Comparison of ENCODE assay signal across 9 mouse cellular contexts in genomic region chr4:147938148-147939096, GRCm38 (mm10). TPM values are rescaled to one million over a fixed set of nuclear protein-coding genes. Genes with fewer than 3 reads are reported as not detected.
DNase-seq lines count a peak whose midpoint lies in the region; ATAC-seq and TF ChIP-seq lines count a peak whose summit lies in the region.
"Had no signal": no experiment of that assay in that cellular context is flagged by ENCODE, and none has a peak within 500 bp of the region (broad histone marks: within the 10 kb centered on the region; RNA-seq: fewer than 3 reads in every experiment).

No protein-coding gene starts in this region.

- H3K36me3 ChIP-seq in stomach, embryonic 14.5 days (ENCODE audit: control insufficient read depth, insufficient read depth, low read length) = no peaks in the 10 kb centered on the region
- H3K36me3 ChIP-seq in hindbrain, postnatal 0 days (ENCODE audit: insufficient read depth, low read length) = no peaks in the 10 kb centered on the region

- no peaks in the 10 kb centered on the region for H3K27me3 ChIP-seq in stomach, embryonic 14.5 days (ENCODE audit: control insufficient read depth, insufficient read depth, low read length)
- H3K27me3 ChIP-seq in hindbrain, postnatal 0 days (ENCODE audit: insufficient read depth, low read length) = no peaks in the 10 kb centered on the region

- peak overlapping the region; percentile 23; the same call in 1 of the 2 replicates for H3K27ac ChIP-seq in stomach, embryonic 14.5 days (ENCODE audit: low read length)
- H3K27ac ChIP-seq in hindbrain, postnatal 0 days = no peak overlapping the region; the same call in 1 of the 2 replicates

- no peak overlapping the region for H3K9ac ChIP-seq in stomach, embryonic 14.5 days (replicated peaks; ENCODE audit: low read depth, low read length)
- H3K9ac ChIP-seq in hindbrain, postnatal 0 days (replicated peaks; ENCODE audit: low read length) = no peak overlapping the region

- no peak for TF ChIP-seq POLR2A in lung, adult 2 months (IDR thresholded peaks at IDR 0.05; ENCODE audit: borderline replicate concordance, extremely low read depth, low read depth, low read length)

- DNase-seq in lung, adult 18-20 months = peak; percentile 23 to 44
- DNase-seq in lung, adult 2 months = no peak
- peak; percentile 71 for DNase-seq in gastrocnemius, postnatal 14 days
- peak; percentile 80 for DNase-seq in kidney, postnatal 10 days
- DNase-seq in left cerebral cortex, adult 18-20 months (ENCODE audit: low spot score in 2 of 2) = no peak
- no peak for DNase-seq in hindbrain, postnatal 0 days (ENCODE audit: low spot score)
- no peak for DNase-seq in MN1 (ENCODE audit: low spot score)

- no peak for TF ChIP-seq CTCF in lung, adult 2 months (IDR thresholded peaks at IDR 0.05; ENCODE audit: insufficient read depth, low read length)
- no peak for TF ChIP-seq CTCF in hindbrain, postnatal 0 days (IDR thresholded peaks at IDR 0.05; ENCODE audit: low read depth)

- no peaks in the 10 kb centered on the region for H3K9me3 ChIP-seq in stomach, embryonic 14.5 days (ENCODE audit: control insufficient read depth, low read depth, low read length)
- no peaks in the 10 kb centered on the region for H3K9me3 ChIP-seq in hindbrain, postnatal 0 days (ENCODE audit: low read length)

- no peak overlapping the region for H3K4me2 ChIP-seq in stomach, embryonic 14.5 days (replicated peaks; ENCODE audit: low read depth, low read length)
- no peak overlapping the region for H3K4me2 ChIP-seq in hindbrain, postnatal 0 days (ENCODE audit: low read depth, low read length)

- WGBS in lung, adult 2 months = 23% methylated on average over 14 of the region's 14 CpGs
- 52% methylated on average over 14 of the region's 14 CpGs for WGBS in stomach, embryonic 14.5 days
- WGBS in hindbrain, postnatal 0 days = 66% methylated on average over 14 of the region's 14 CpGs

- intact Hi-C loops in gastrocnemius, postnatal 14 days (cut with DNase I; ENCODE audit: low total_unique reads) = no loop called here

- ATAC-seq in stomach, embryonic 14.5 days (ENCODE audit: insufficient number of reproducible peaks, insufficient read depth, low FRiP score, low read depth) = no peak
- no peak for ATAC-seq in hindbrain, postnatal 0 days

- peaks cover 24% of the 10 kb centered on the region for H3K4me1 ChIP-seq in lung, adult 2 months (ENCODE audit: control insufficient read depth, insufficient read depth, low read length)
- peaks cover 26% of the 10 kb centered on the region for H3K4me1 ChIP-seq in stomach, embryonic 14.5 days (ENCODE audit: control insufficient read depth, insufficient read depth, low read length)
- peaks cover 16% of the 10 kb centered on the region for H3K4me1 ChIP-seq in hindbrain, postnatal 0 days (ENCODE audit: insufficient read depth, low read length)

- H3K4me3 ChIP-seq in lung, adult 2 months (replicated peaks; ENCODE audit: extremely low read depth, low read depth, low read length) = no peak overlapping the region
- H3K4me3 ChIP-seq in stomach, embryonic 14.5 days (ENCODE audit: low read depth, low read length) = no peak overlapping the region
- H3K4me3 ChIP-seq in hindbrain, postnatal 0 days (ENCODE audit: low read length) = no peak overlapping the region

RNA-seq across cellular contexts. Expression of gene Plod1, which starts 1.9 kb away (rescaled TPM):
- 45.0 and 62.2 TPM in 2 replicates for polyA plus RNA-seq in lung, adult 2 months (2012; rRNA removed)
- total RNA-seq in gastrocnemius, postnatal 14 days (2021) = 10 to 100 TPM; 43.4 to 48.8 TPM
- 53.0 and 56.0 TPM in 2 replicates for polyA plus RNA-seq in stomach, embryonic 14.5 days (2014; fragmentation: Nextera tagmentation; extraction: Ambion mirVana)
- 10 to 100 TPM; 12.1 to 12.6 TPM for total RNA-seq in left cerebral cortex, adult 18-20 months (2021)
- total RNA-seq in hindbrain, postnatal 0 days (2014; rRNA removed) = 30.0 and 46.2 TPM in 2 replicates
- polyA plus RNA-seq in hindbrain, postnatal 0 days (2015; fragmentation: Nextera tagmentation; extraction: Ambion mirVana) = 22.6 and 22.8 TPM in 2 replicates

RNA-seq across cellular contexts. Expression of gene 2510039O18Rik, which starts 2.3 kb away (rescaled TPM):
- polyA plus RNA-seq in lung, adult 2 months (2012; rRNA removed) = 84.1 and 97.5 TPM in 2 replicates
- 10 to 100 TPM; 22.1 to 23.8 TPM for total RNA-seq in gastrocnemius, postnatal 14 days (2021)
- 17.6 and 20.0 TPM in 2 replicates for polyA plus RNA-seq in stomach, embryonic 14.5 days (2014; fragmentation: Nextera tagmentation; extraction: Ambion mirVana)
- total RNA-seq in left cerebral cortex, adult 18-20 months (2021) = 10 to 100 TPM; 29.6 to 32.6 TPM
- 62.9 and 70.9 TPM in 2 replicates for total RNA-seq in hindbrain, postnatal 0 days (2014; rRNA removed)
- polyA plus RNA-seq in hindbrain, postnatal 0 days (2015; fragmentation: Nextera tagmentation; extraction: Ambion mirVana) = 10.3 and 11.0 TPM in 2 replicates

RNA-seq across cellular contexts. Expression of gene Mfn2, which starts 33.9 kb away (rescaled TPM):
- 36.5 and 52.2 TPM in 2 replicates for polyA plus RNA-seq in lung, adult 2 months (2012; rRNA removed)
- 100 to 1,000 TPM; 292 to 356 TPM for total RNA-seq in gastrocnemius, postnatal 14 days (2021)
- 26.5 and 29.8 TPM in 2 replicates for polyA plus RNA-seq in stomach, embryonic 14.5 days (2014; fragmentation: Nextera tagmentation; extraction: Ambion mirVana)
- total RNA-seq in left cerebral cortex, adult 18-20 months (2021) = 100 to 1,000 TPM; 198 to 204 TPM
- 86.1 and 88.6 TPM in 2 replicates for total RNA-seq in hindbrain, postnatal 0 days (2014; rRNA removed)
- polyA plus RNA-seq in hindbrain, postnatal 0 days (2015; fragmentation: Nextera tagmentation; extraction: Ambion mirVana) = 84.9 and 86.8 TPM in 2 replicates

RNA-seq across cellular contexts. Expression of gene Nppb, which starts 47.2 kb away (rescaled TPM):
- not detected in 2 replicates for polyA plus RNA-seq in lung, adult 2 months (2012; rRNA removed)
- not detected for total RNA-seq in gastrocnemius, postnatal 14 days (2021)
- not detected in 2 replicates for polyA plus RNA-seq in stomach, embryonic 14.5 days (2014; fragmentation: Nextera tagmentation; extraction: Ambion mirVana)
- total RNA-seq in left cerebral cortex, adult 18-20 months (2021) = not detected
- total RNA-seq in hindbrain, postnatal 0 days (2014; rRNA removed) = 1.3 TPM in 1 of 2 replicates, not detected in the other
- 0.19 and 0.72 TPM in 2 replicates for polyA plus RNA-seq in hindbrain, postnatal 0 days (2015; fragmentation: Nextera tagmentation; extraction: Ambion mirVana)
- polyA plus RNA-seq: large intestine, adult 2 months had no signal

Comparison
In these comparisons a context has a peak if more than half of its experiments do, and no peak if none do; other contexts are left out.
1. DNase-seq: peak in lung, adult 18-20 months (2 of 2), gastrocnemius, postnatal 14 days (single experiment) and kidney, postnatal 10 days (single experiment); none in lung, adult 2 months (single experiment), left cerebral cortex, adult 18-20 months (0 of 2), hindbrain, postnatal 0 days (single experiment) and MN1 (single experiment).